Mouse (Mus musculus): ENCODE results near the gene Rc3h2. TPM values are rescaled to one million over a fixed set of nuclear protein-coding genes. Genes with fewer than 3 reads are reported as not detected.

The Rc3h2 gene
- total RNA-seq, 2 experiments from 2014 or later: 41.0 to 41.5 TPM

DNA sequence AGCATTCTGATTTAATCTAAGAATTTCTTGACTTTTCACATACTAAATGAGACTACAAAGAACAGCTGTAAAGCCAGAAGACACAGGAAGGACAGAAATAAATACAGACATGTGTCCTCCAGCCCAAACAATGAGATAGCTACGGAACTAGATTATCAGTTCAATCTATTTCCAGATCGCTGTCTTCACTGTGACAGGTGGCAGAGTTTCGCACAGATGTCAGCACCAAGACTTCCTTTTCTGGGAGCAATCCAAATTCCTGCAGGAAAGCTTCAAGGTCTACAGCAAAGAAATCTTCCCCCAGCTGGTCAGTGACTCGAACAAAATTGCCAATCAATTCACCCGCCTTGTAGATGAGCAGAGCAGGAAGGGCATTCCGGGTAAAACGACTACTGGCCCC, 71.0 kb downstream of the Rc3h2 start:
- no peak for DNase-seq (ENCODE audit: low spot score in 2 of 2)

DNA sequence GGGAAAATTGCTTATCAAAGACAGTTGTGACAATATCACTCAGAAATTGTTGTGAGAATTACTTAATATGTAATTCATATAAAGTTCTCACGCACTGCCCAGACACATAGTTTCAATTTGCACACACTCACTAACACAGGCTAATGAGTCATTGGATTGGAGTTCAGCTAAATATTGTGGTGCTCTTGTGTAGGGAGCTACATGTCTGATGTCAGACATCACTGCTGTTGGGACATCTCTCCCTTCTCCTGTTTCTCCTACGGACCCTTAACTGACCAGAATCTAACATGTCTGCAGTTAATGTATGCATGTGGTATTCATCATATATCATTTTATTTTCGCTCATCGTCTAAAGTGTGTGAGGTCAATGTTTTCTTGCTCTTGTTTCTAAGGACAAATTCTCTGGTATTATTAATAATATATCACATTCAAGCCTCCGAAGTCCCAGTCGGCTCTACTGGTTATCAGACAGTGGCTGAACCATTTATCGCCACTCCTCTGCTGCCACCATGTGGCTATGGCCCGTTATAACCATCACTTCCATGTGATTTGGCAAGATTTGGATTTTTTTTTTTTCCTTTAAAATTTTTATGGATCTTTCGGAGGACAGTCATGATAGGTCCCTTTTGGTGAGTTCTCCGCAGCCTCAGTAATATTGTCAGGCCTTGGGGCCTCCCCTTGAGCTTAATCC, 84.1 kb downstream of the Rc3h2 start:
- peak in 1 of 2 experiments; percentile 30 for DNase-seq (ENCODE audit: low spot score in 2 of 2)

DNA sequence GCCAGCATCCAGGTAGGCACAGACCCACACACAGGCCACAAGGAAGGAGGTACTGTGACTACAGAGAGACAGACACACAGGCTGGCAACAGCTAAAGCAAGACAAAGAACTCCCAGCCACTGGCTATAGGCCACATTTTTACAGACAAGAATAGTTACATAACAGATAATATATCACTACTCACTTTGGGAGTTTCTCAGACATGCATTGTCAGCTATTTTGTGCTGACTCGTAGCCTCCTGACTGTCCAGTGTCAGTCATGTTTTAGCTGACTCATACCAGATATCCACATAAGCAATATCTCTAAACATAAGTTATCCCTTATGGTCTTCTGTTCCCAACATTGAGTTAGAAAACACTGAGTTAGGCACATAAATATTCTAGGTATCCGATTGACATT, 89.4 kb downstream of the Rc3h2 start:
- DNase-seq (ENCODE audit: low spot score in 2 of 2): no peak

DNA sequence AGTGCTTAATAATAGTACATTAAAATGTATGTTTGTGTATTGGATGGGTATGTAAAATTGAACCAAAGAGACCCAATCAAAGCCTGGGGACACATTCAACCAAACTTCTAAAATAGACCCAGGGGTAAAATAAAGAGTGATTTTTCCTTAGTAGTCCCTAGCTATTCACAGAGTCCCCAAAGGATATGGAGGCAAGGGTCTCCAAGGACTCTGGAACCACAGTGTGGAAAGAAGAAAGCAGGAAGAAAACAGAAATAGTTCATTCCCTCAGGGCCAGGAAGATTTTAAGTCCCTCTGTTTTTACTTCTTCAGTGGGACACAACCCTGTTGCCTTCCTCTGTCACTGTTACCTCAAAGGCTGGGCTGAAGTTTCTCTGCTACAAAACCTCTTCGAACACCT, 96.5 kb downstream of the Rc3h2 start, which contains the start of gene Olfr368:
TSS of gene Olfr368 (plus strand) at position 301 of the 400 bp plus-strand sequence.
- DNase-seq (ENCODE audit: low spot score in 2 of 2): no peak

Other genes starting within 250 kb of the Rc3h2 start
- not detected for gene Olfr365, start 234.7 kb downstream of the Rc3h2 start, total RNA-seq (2021)
- gene Olfr366, start 211.3 kb downstream of the Rc3h2 start, total RNA-seq (2021): not detected
- gene Olfr368, start 96.4 kb downstream of the Rc3h2 start, total RNA-seq (2021): not detected
- 10 to 100 TPM; 31.9 to 36.6 TPM for gene Pdcl, start 63.6 kb downstream of the Rc3h2 start, total RNA-seq (2021)
- 1 to 10 TPM; 6.2 to 6.9 TPM for gene Zbtb26, start 20.2 kb upstream of the Rc3h2 start, total RNA-seq (2021)
- gene Zbtb6, start 20.3 kb upstream of the Rc3h2 start, total RNA-seq (2021): 1 to 10 TPM; 5.8 to 6.6 TPM
- gene Rabgap1, start 20.4 kb upstream of the Rc3h2 start, total RNA-seq (2021): 10 to 100 TPM; 44.0 to 55.2 TPM
- 1 to 10 TPM; 1.9 to 2.2 TPM for gene Gpr21, start 93.4 kb upstream of the Rc3h2 start, total RNA-seq (2021)